Mouse (Mus musculus): ENCODE measurements around the gene Esam. TPM values are rescaled to one million over a fixed set of nuclear protein-coding genes. Genes with fewer than 3 reads are reported as not detected.

Esam gene
- total and polyA plus RNA-seq, 3 experiments, result 58.5 to 81.3 (median 77.1) TPM

- intact Hi-C loops (cut with DNase I), result no loop called here
- Histone ChIP-seq H3K27ac (no peak overlapping the region), H3K9ac (ENCODE audit: low read depth, low read length) (no peak overlapping the region), H3K4me3 (no peak overlapping the region), H3K27me3 (ENCODE audit: control insufficient read depth, insufficient read depth, low read length) (no peaks in the 10 kb centered on the region), H3K4me1 (ENCODE audit: control insufficient read depth, insufficient read depth, low read length) (no peaks in the 10 kb centered on the region), H3K36me3 (ENCODE audit: control insufficient read depth, insufficient read depth, low read length) (no peaks in the 10 kb centered on the region), H3K79me2 (replicated peaks; ENCODE audit: control insufficient read depth, insufficient read depth, low read length) (peaks cover 2% of the 10 kb centered on the region)
- TF ChIP-seq POLR2A (IDR thresholded peaks at IDR 0.05; ENCODE audit: insufficient read depth, low read depth, low read length) (no peak), EP300 (IDR thresholded peaks at IDR 0.05; ENCODE audit: insufficient read depth, low read depth, low read length) (no peak), CTCF (IDR thresholded peaks at IDR 0.05) (no peak)
- no peak for DNase-seq
- 81% methylated on average over 3 of the region's 3 CpGs for WGBS
These were observed 32.1 kb upstream of the Esam start for GRCm38 (mm10) chr9:37495761-37496160.

GRCm38 (mm10) chr9:37496325-37496724 is 31.6 kb upstream of the Esam start:
- Histone ChIP-seq H3K4me3 (no peak overlapping the region), H3K36me3 (ENCODE audit: control insufficient read depth, insufficient read depth, low read length) (no peaks in the 10 kb centered on the region), H3K27ac (no peak overlapping the region), H3K27me3 (ENCODE audit: control insufficient read depth, insufficient read depth, low read length) (no peaks in the 10 kb centered on the region), H3K4me1 (ENCODE audit: control insufficient read depth, insufficient read depth, low read length) (no peaks in the 10 kb centered on the region), H3K9ac (ENCODE audit: low read depth, low read length) (no peak overlapping the region), H3K79me2 (replicated peaks; ENCODE audit: control insufficient read depth, insufficient read depth, low read length) (peaks cover 2% of the 10 kb centered on the region)
- TF ChIP-seq EP300 (IDR thresholded peaks at IDR 0.05; ENCODE audit: insufficient read depth, low read depth, low read length) (no peak), CTCF (IDR thresholded peaks at IDR 0.05) (no peak), POLR2A (IDR thresholded peaks at IDR 0.05; ENCODE audit: insufficient read depth, low read depth, low read length) (no peak)
- intact Hi-C loops (cut with DNase I), result no loop called here
- DNase-seq, result no peak

GRCm38 (mm10) chr9:37500201-37500600 is 27.7 kb upstream of the Esam start:
- H3K9ac ChIP-seq (ENCODE audit: low read depth, low read length), result no peak overlapping the region
- H3K79me2 ChIP-seq (replicated peaks; ENCODE audit: control insufficient read depth, insufficient read depth, low read length), result peaks cover 2% of the 10 kb centered on the region
- H3K27ac ChIP-seq, result no peak overlapping the region
- DNase-seq, result no peak
- H3K27me3 ChIP-seq (ENCODE audit: control insufficient read depth, insufficient read depth, low read length), result no peaks in the 10 kb centered on the region
- no peaks in the 10 kb centered on the region; the same call in 1 of the 2 replicates for H3K4me1 ChIP-seq (ENCODE audit: control insufficient read depth, insufficient read depth, low read length)
- no peak for TF ChIP-seq CTCF (IDR thresholded peaks at IDR 0.05)
- TF ChIP-seq POLR2A (IDR thresholded peaks at IDR 0.05; ENCODE audit: insufficient read depth, low read depth, low read length), result no peak
- TF ChIP-seq EP300 (IDR thresholded peaks at IDR 0.05; ENCODE audit: insufficient read depth, low read depth, low read length), result no peak
- no peaks in the 10 kb centered on the region for H3K36me3 ChIP-seq (ENCODE audit: control insufficient read depth, insufficient read depth, low read length)
- no peak overlapping the region for H3K4me3 ChIP-seq
- 73% methylated on average over 3 of the region's 3 CpGs for WGBS
- intact Hi-C loops (cut with DNase I), result no loop called here

- intact Hi-C loops (cut with DNase I), result no loop called here
- Histone ChIP-seq H3K27me3 (ENCODE audit: control insufficient read depth, insufficient read depth, low read length) (no peaks in the 10 kb centered on the region), H3K79me2 (replicated peaks; ENCODE audit: control insufficient read depth, insufficient read depth, low read length) (peaks cover 2% of the 10 kb centered on the region), H3K9ac (ENCODE audit: low read depth, low read length) (no peak overlapping the region), H3K27ac (no peak overlapping the region), H3K4me1 (ENCODE audit: control insufficient read depth, insufficient read depth, low read length) (no peaks in the 10 kb centered on the region; the same call in 1 of the 2 replicates), H3K4me3 (no peak overlapping the region), H3K36me3 (ENCODE audit: control insufficient read depth, insufficient read depth, low read length) (no peaks in the 10 kb centered on the region)
- no peak for TF ChIP-seq EP300 (IDR thresholded peaks at IDR 0.05; ENCODE audit: insufficient read depth, low read depth, low read length)
- no peak for TF ChIP-seq POLR2A (IDR thresholded peaks at IDR 0.05; ENCODE audit: insufficient read depth, low read depth, low read length)
- no peak for TF ChIP-seq CTCF (IDR thresholded peaks at IDR 0.05)
- DNase-seq, result no peak
- 100% methylated on average over 1 of the region's 1 CpGs for WGBS
These were observed 26.7 kb upstream of the Esam start for GRCm38 (mm10) chr9:37501170-37501569.

- no peak overlapping the region for H3K27ac ChIP-seq
- no peaks in the 10 kb centered on the region for H3K27me3 ChIP-seq (ENCODE audit: control insufficient read depth, insufficient read depth, low read length)
- no peak overlapping the region for H3K4me3 ChIP-seq
- no peaks in the 10 kb centered on the region; the same call in 1 of the 2 replicates for H3K4me1 ChIP-seq (ENCODE audit: control insufficient read depth, insufficient read depth, low read length)
- H3K9ac ChIP-seq (ENCODE audit: low read depth, low read length), result no peak overlapping the region
- no peaks in the 10 kb centered on the region for H3K36me3 ChIP-seq (ENCODE audit: control insufficient read depth, insufficient read depth, low read length)
- no peak for DNase-seq
- peak; percentile 62 for TF ChIP-seq CTCF (IDR thresholded peaks at IDR 0.05)
- TF ChIP-seq POLR2A (IDR thresholded peaks at IDR 0.05; ENCODE audit: insufficient read depth, low read depth, low read length), result no peak
- TF ChIP-seq EP300 (IDR thresholded peaks at IDR 0.05; ENCODE audit: insufficient read depth, low read depth, low read length), result no peak
- intact Hi-C loops (cut with DNase I), result no loop called here
- H3K79me2 ChIP-seq (replicated peaks; ENCODE audit: control insufficient read depth, insufficient read depth, low read length), result peaks cover 3% of the 10 kb centered on the region; the same call in 1 of the 2 replicates
These were observed 23.5 kb upstream of the Esam start for GRCm38 (mm10) chr9:37504348-37504747.

- intact Hi-C loops (cut with DNase I), result no loop called here
- Histone ChIP-seq H3K36me3 (ENCODE audit: control insufficient read depth, insufficient read depth, low read length) (no peaks in the 10 kb centered on the region), H3K9ac (ENCODE audit: low read depth, low read length) (no peak overlapping the region)
These were observed 21.9 kb upstream of the Esam start for GRCm38 (mm10) chr9:37506023-37506422.

More at GRCm38 (mm10) chr9:37506023-37506422, 21.9 kb upstream of the Esam start:
- no peak overlapping the region for H3K4me3 ChIP-seq
- DNase-seq, result no peak
- no peaks in the 10 kb centered on the region for H3K27me3 ChIP-seq (ENCODE audit: control insufficient read depth, insufficient read depth, low read length)
- H3K79me2 ChIP-seq (replicated peaks; ENCODE audit: control insufficient read depth, insufficient read depth, low read length), result peaks cover 4% of the 10 kb centered on the region; the same call in 1 of the 2 replicates
- no peak overlapping the region for H3K27ac ChIP-seq
- no peaks in the 10 kb centered on the region; the same call in 1 of the 2 replicates for H3K4me1 ChIP-seq (ENCODE audit: control insufficient read depth, insufficient read depth, low read length)
- WGBS, result 71% methylated on average over 1 of the region's 1 CpGs
- TF ChIP-seq EP300 (IDR thresholded peaks at IDR 0.05; ENCODE audit: insufficient read depth, low read depth, low read length) (no peak), POLR2A (IDR thresholded peaks at IDR 0.05; ENCODE audit: insufficient read depth, low read depth, low read length) (no peak), CTCF (IDR thresholded peaks at IDR 0.05) (no peak)
